Mouse (Mus musculus) MEL (cell line): ENCODE data around the gene Tbc1d20. TPM values are rescaled to one million over a fixed set of nuclear protein-coding genes. Genes with fewer than 3 reads are reported as not detected.

Experiments used
- DNase-seq: peaks from one replicate; pipeline ENCODE4 v3.0.0; 2011; ENCODE audit warnings: low read depth, low spot score
- H3K27ac ChIP-seq: 2 replicates; pipeline ENCODE4 v1.5.1; 2012; ENCODE audit warnings: low read depth, mild to moderate bottlenecking, control low read depth, low read length, moderate library complexity; ENCODE audit not compliant: control insufficient read depth
- H3K27me3 ChIP-seq, 2 experiments: fragments of 150-350 bp in 1 of 2; sonication (generic) in 1 of 2; 2 replicates each; pipeline ENCODE4 v1.6.1; 2012; ENCODE audit warnings: low read length in 2 of 2, mild to moderate bottlenecking in 2 of 2, improper control_type of control experiment in 1 of 2, moderate library complexity in 1 of 2; ENCODE audit not compliant: insufficient read depth in 2 of 2, control insufficient read depth in 1 of 2
- H3K36me3 ChIP-seq, 2 experiments: 2 replicates each; pipeline ENCODE4 v1.6.1; 2012 to 2014; ENCODE audit warnings: low read length in 2 of 2, improper control_type of control experiment in 1 of 2, inconsistent platforms in 1 of 2, mild to moderate bottlenecking in 1 of 2; ENCODE audit not compliant: insufficient read depth in 2 of 2, control insufficient read depth in 1 of 2
- H3K4me1 ChIP-seq, 2 experiments: fragments of 150-350 bp in 1 of 2; sonication (generic) in 1 of 2; 2 replicates each; pipeline ENCODE4 v1.6.1; 2012; ENCODE audit warnings: low read length in 2 of 2, improper control_type of control experiment in 1 of 2, mild to moderate bottlenecking in 1 of 2; ENCODE audit not compliant: insufficient read depth in 2 of 2, control insufficient read depth in 1 of 2
- H3K4me3 ChIP-seq, 2 experiments: fragments of 150-350 bp in 1 of 2; sonication (generic) in 1 of 2; 2 replicates each; pipeline ENCODE4 v1.5.1; 2012; ENCODE audit warnings: low read depth in 2 of 2, low read length in 2 of 2, mild to moderate bottlenecking in 2 of 2, moderate library complexity in 2 of 2, control low read depth in 1 of 2, improper control_type of control experiment in 1 of 2; ENCODE audit not compliant: control insufficient read depth in 1 of 2, insufficient read depth in 1 of 2
- H3K79me2 ChIP-seq: 2 replicates; pipeline ENCODE4 v1.6.1; 2012; ENCODE audit warnings: mild to moderate bottlenecking, low read length, moderate library complexity; ENCODE audit not compliant: control insufficient read depth, poor library complexity, insufficient read depth
- H3K9ac ChIP-seq: 2 replicates; pipeline ENCODE4 v1.6.1; 2012; ENCODE audit warnings: low read depth, mild to moderate bottlenecking, control low read depth, low read length, moderate library complexity; ENCODE audit not compliant: control insufficient read depth, poor library complexity, severe bottlenecking
- H3K9me3 ChIP-seq: fragments of 150-350 bp; sonication (generic); replicated peaks from 2 replicates; pipeline ENCODE4 v1.6.1; 2012; ENCODE audit warnings: mild to moderate bottlenecking, low read length, improper control_type of control experiment, moderate library complexity; ENCODE audit not compliant: insufficient read depth
- BHLHE40 ChIP-seq: IDR thresholded peaks from 2 replicates; pipeline ENCODE4 v1.6.1; 2012; ENCODE audit warnings: low read depth, mild to moderate bottlenecking, inconsistent platforms, low read length, improper control_type of control experiment, borderline replicate concordance
- CHD2 ChIP-seq: IDR thresholded peaks from 2 replicates; pipeline ENCODE4 v1.6.1; 2011; ENCODE audit warnings: low read length, improper control_type of control experiment
- E2F4 ChIP-seq: IDR thresholded peaks from 2 replicates; pipeline ENCODE4 v1.6.1; 2011; ENCODE audit warnings: low read depth, low read length, improper control_type of control experiment, borderline replicate concordance
- ELF1 ChIP-seq: IDR thresholded peaks from 2 replicates; pipeline ENCODE4 v1.6.1; 2014; ENCODE audit warnings: low read depth, mild to moderate bottlenecking, inconsistent platforms, low read length, improper control_type of control experiment, moderate library complexity
- EP300 ChIP-seq, 2 experiments: IDR thresholded peaks; 2 replicates each; pipeline ENCODE4 v1.6.1; 2011; ENCODE audit warnings: improper control_type of control experiment in 2 of 2, low read length in 2 of 2, low read depth in 1 of 2, mild to moderate bottlenecking in 1 of 2
- ETS1 ChIP-seq: IDR thresholded peaks from 2 replicates; pipeline ENCODE4 v1.6.1; 2012; ENCODE audit warnings: low read depth, mild to moderate bottlenecking, inconsistent platforms, low read length, improper control_type of control experiment, moderate library complexity
- GATA1 ChIP-seq: IDR thresholded peaks from 2 replicates; pipeline ENCODE4 v1.6.1; 2011; ENCODE audit warnings: low read depth, low read length, improper control_type of control experiment
- HCFC1 ChIP-seq: IDR thresholded peaks from 2 replicates; pipeline ENCODE4 v1.6.1; 2012; ENCODE audit warnings: low read depth, mild to moderate bottlenecking, inconsistent platforms, low read length, improper control_type of control experiment, moderate library complexity
- JUND ChIP-seq: IDR thresholded peaks from 2 replicates; pipeline ENCODE4 v1.6.1; 2011; ENCODE audit warnings: low read depth, mild to moderate bottlenecking, improper control_type of control experiment, low read length
- KAT2A ChIP-seq: conservative IDR thresholded peaks from 2 replicates; pipeline ENCODE4 v1.6.1; 2012; ENCODE audit warnings: low read depth, low read length, improper control_type of control experiment, inconsistent platforms
- MAFK ChIP-seq: IDR thresholded peaks from 2 replicates; pipeline ENCODE4 v1.6.1; 2011; ENCODE audit warnings: low read depth, mild to moderate bottlenecking, low read length, improper control_type of control experiment, borderline replicate concordance
- MAX ChIP-seq: IDR thresholded peaks from 2 replicates; pipeline ENCODE4 v1.6.1; 2011; ENCODE audit warnings: low read length, improper control_type of control experiment
- MEF2A ChIP-seq: IDR thresholded peaks from 2 replicates; pipeline ENCODE4 v1.6.1; 2014; ENCODE audit warnings: low read depth, mild to moderate bottlenecking, inconsistent platforms, low read length, improper control_type of control experiment; ENCODE audit not compliant: poor library complexity, insufficient replicate concordance, severe bottlenecking; ENCODE audit errors: extremely low read depth
- MXI1 ChIP-seq: IDR thresholded peaks from 2 replicates; pipeline ENCODE4 v1.6.1; 2011; ENCODE audit warnings: mild to moderate bottlenecking, low read depth, low read length, improper control_type of control experiment
- MYC ChIP-seq: IDR thresholded peaks from 2 replicates; pipeline ENCODE4 v1.6.1; 2011; ENCODE audit warnings: low read depth, mild to moderate bottlenecking, low read length, improper control_type of control experiment, moderate library complexity
- NELFE ChIP-seq: IDR thresholded peaks from 2 replicates; pipeline ENCODE4 v1.6.1; 2011; ENCODE audit warnings: low read depth, low read length, improper control_type of control experiment
- POLR2A ChIP-seq, 2 experiments: IDR thresholded peaks; 2 replicates each; pipeline ENCODE4 v1.6.1; 2011 to 2012; ENCODE audit warnings: low read length in 2 of 2, mild to moderate bottlenecking in 2 of 2, control low read depth in 1 of 2, improper control_type of control experiment in 1 of 2, low read depth in 1 of 2, moderate library complexity in 1 of 2; ENCODE audit not compliant: control insufficient read depth in 1 of 2, insufficient read depth in 1 of 2, poor library complexity in 1 of 2
- POLR2AphosphoS2 ChIP-seq: IDR thresholded peaks from 2 replicates; pipeline ENCODE4 v1.6.1; 2011; ENCODE audit warnings: low read length, improper control_type of control experiment
- POLR2AphosphoS5 ChIP-seq: IDR thresholded peaks from 2 replicates; pipeline ENCODE4 v1.6.1; 2012; ENCODE audit warnings: low read depth, borderline replicate concordance, mild to moderate bottlenecking, inconsistent platforms, low read length, moderate library complexity, mixed read lengths
- RAD21 ChIP-seq: IDR thresholded peaks from 2 replicates; pipeline ENCODE4 v1.6.1; 2011; ENCODE audit warnings: mild to moderate bottlenecking, low read depth, low read length, improper control_type of control experiment
- SIN3A ChIP-seq: IDR thresholded peaks from 2 replicates; pipeline ENCODE4 v1.6.1; 2012; ENCODE audit warnings: low read length, improper control_type of control experiment, inconsistent platforms
- SMC3 ChIP-seq: IDR thresholded peaks from 2 replicates; pipeline ENCODE4 v1.6.1; 2011; ENCODE audit warnings: low read depth, low read length, improper control_type of control experiment
- TBP ChIP-seq: IDR thresholded peaks from 2 replicates; pipeline ENCODE4 v1.8.0; 2011; ENCODE audit warnings: low read depth, low read length, improper control_type of control experiment
- TCF12 ChIP-seq: IDR thresholded peaks from 2 replicates; pipeline ENCODE4 v1.6.1; 2014; ENCODE audit warnings: low read depth, mild to moderate bottlenecking, inconsistent platforms, low read length, improper control_type of control experiment, moderate library complexity
- UBTF ChIP-seq: IDR thresholded peaks from 2 replicates; pipeline ENCODE4 v1.6.1; 2012; ENCODE audit warnings: low read depth, mild to moderate bottlenecking, inconsistent platforms, low read length, improper control_type of control experiment, moderate library complexity, borderline replicate concordance; ENCODE audit not compliant: insufficient read depth
- USF2 ChIP-seq, 2 experiments: IDR thresholded peaks; 2 replicates each; pipeline ENCODE4 v1.6.1; 2011 to 2012; ENCODE audit warnings: improper control_type of control experiment in 2 of 2, low read length in 2 of 2, borderline replicate concordance in 1 of 2, inconsistent platforms in 1 of 2, low read depth in 1 of 2, mild to moderate bottlenecking in 1 of 2; ENCODE audit not compliant: insufficient read depth in 1 of 2
- ZKSCAN1 ChIP-seq: IDR thresholded peaks from 2 replicates; pipeline ENCODE4 v1.6.1; 2012; ENCODE audit warnings: low read depth, mild to moderate bottlenecking, inconsistent platforms, low read length, improper control_type of control experiment, moderate library complexity
- ZMIZ1 ChIP-seq: IDR thresholded peaks from 2 replicates; pipeline ENCODE4 v1.6.1; 2012; ENCODE audit warnings: low read depth, mild to moderate bottlenecking, inconsistent platforms, low read length, improper control_type of control experiment, moderate library complexity
- ZNF384 ChIP-seq: IDR thresholded peaks from 2 replicates; pipeline ENCODE4 v1.6.1; 2012; ENCODE audit warnings: low read depth, mild to moderate bottlenecking, inconsistent platforms, low read length, improper control_type of control experiment
- polyA plus RNA-seq, 2 experiments: library from polyadenylated mRNA; stranded (reverse) in 1 of 2; unstranded in 1 of 2; fragments of >175 nt in 1 of 2; fragments of >200 nt in 1 of 2; gene quantifications; 2 replicates each; pipeline versions ENCODE4 v1.2.1 to v1.2.4; 2012; ENCODE audit warnings: low replicate concordance in 2 of 2, low read depth in 1 of 2; ENCODE audit not compliant: insufficient read length in 2 of 2, insufficient read depth in 1 of 2, missing spikeins in 1 of 2
- total RNA-seq: library from RNA; depleted of rRNA; stranded (reverse); fragments of 300-350 nt; gene quantifications from 2 replicates; pipeline ENCODE4 v1.2.3, GENCODE M21; 2012

Gene Tbc1d20
- total and polyA plus RNA-seq, 3 experiments, result 19.6 to 31.4 TPM; not detected in 1

- no peaks in the 10 kb centered on the region for H3K27me3 ChIP-seq
- no peaks in the 10 kb centered on the region for H3K9me3 ChIP-seq
- H3K9ac ChIP-seq, result no peak overlapping the region
- H3K4me3 ChIP-seq, result no peak overlapping the region
- peaks cover 1 to 23% of the 10 kb centered on the region in 2 experiments; a peak in 3 of 4 replicates for H3K36me3 ChIP-seq
- DNase-seq, result no peak
- peaks cover 28% of the 10 kb centered on the region for H3K79me2 ChIP-seq
- peaks cover 5 to 14% of the 10 kb centered on the region in 2 experiments for H3K4me1 ChIP-seq
- no peak overlapping the region for H3K27ac ChIP-seq
- no peak for TF ChIP-seq E2F4
- TF ChIP-seq BHLHE40, result no peak
- no peak for TF ChIP-seq NELFE
- TF ChIP-seq JUND, result no peak
- TF ChIP-seq TCF12, result no peak
- no peak for TF ChIP-seq MAFK
- TF ChIP-seq ZMIZ1, result no peak
- no peak for TF ChIP-seq RAD21
- TF ChIP-seq ELF1, result no peak
- TF ChIP-seq ETS1, result no peak
- TF ChIP-seq MEF2A, result no peak
- no peak for TF ChIP-seq POLR2AphosphoS2
- no peak for TF ChIP-seq HCFC1
- TF ChIP-seq USF2 (IDR thresholded peaks at IDR 0.05; ENCODE audit: borderline replicate concordance in 1 of 2, insufficient read depth in 1 of 2, low read depth in 1 of 2, low read length in 2 of 2), result no peak
Observed at GRCm38 (mm10) chr2:152327980-152328379, 34.4 kb downstream of the Tbc1d20 start.

DNA sequence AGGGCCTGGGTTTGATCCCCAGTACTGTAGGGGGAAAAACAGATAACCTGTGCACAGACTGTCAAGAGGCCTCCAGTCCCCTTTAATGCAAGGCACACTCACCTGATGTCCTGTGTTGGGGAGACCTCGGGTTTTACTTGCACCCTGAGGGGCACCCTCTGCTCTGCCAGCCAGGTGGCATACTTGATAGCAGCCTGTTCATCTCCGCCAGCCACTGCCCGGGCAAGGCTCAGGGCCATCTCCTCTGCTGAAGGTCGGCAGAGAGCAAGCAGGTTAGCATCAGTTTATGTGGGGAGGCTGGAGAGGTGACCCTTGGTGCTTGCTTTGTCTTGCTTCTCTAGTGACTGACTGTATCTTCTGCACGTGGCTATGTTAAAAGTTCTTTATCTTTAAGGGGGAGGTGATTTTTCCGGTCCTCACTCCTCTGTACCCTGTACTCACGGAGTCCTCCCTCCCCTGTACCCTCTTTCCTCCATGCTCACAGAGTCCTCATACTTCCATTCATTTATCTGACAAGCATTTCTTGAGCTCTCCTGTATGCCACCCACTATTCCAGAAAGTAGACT is 37.3 kb downstream of the Tbc1d20 start:
- Histone ChIP-seq H3K27me3 (no peaks in the 10 kb centered on the region), H3K4me1 (peaks cover 23 to 37% of the 10 kb centered on the region in 2 experiments), H3K4me3 (peak overlapping the region; percentile 96 to 98), H3K36me3 (peaks cover 0 to 38% of the 10 kb centered on the region in 2 experiments; a peak in 3 of 4 replicates), H3K9me3 (no peaks in the 10 kb centered on the region), H3K79me2 (peaks cover 28% of the 10 kb centered on the region), H3K27ac (peak overlapping the region; percentile 92; the same call in 1 of the 2 replicates), H3K9ac (peak overlapping the region; percentile 96)
- peak; percentile 52 for DNase-seq
- TF ChIP-seq NELFE, result peak; percentile 23; the same call in 1 of the 2 replicates
- TF ChIP-seq ZMIZ1, result no peak
- TF ChIP-seq CHD2, result no peak
- TF ChIP-seq GATA1, result 0 out of 2 replicates have a peak, but pooled peaks have one; percentile 26
- no peak for TF ChIP-seq ZKSCAN1
- no peak for TF ChIP-seq SMC3
- no peak for TF ChIP-seq POLR2AphosphoS2
- no peak for TF ChIP-seq UBTF
- peak; percentile 87 for TF ChIP-seq MXI1
- no peak for TF ChIP-seq TBP
- TF ChIP-seq POLR2A (IDR thresholded peaks at IDR 0.05; ENCODE audit: control insufficient read depth in 1 of 2, insufficient read depth in 1 of 2, low read depth in 1 of 2, low read length in 2 of 2, poor library complexity in 1 of 2), result no peak
- peak; percentile 8; the same call in 1 of the 2 replicates for TF ChIP-seq SIN3A
- TF ChIP-seq MEF2A, result no peak
- TF ChIP-seq EP300 (IDR thresholded peaks at IDR 0.05; ENCODE audit: low read depth in 1 of 2, low read length in 2 of 2), result no peak
- no peak for TF ChIP-seq ETS1
- peak; percentile 89 for TF ChIP-seq MYC
- no peak for TF ChIP-seq ZNF384
- TF ChIP-seq JUND, result no peak
- no peak for TF ChIP-seq MAFK
- TF ChIP-seq KAT2A, result no peak
- no peak for TF ChIP-seq HCFC1
- TF ChIP-seq POLR2AphosphoS5, result no peak
- TF ChIP-seq MAX, result peak; percentile 81
- peak; percentile 80 for TF ChIP-seq BHLHE40
- no peak for TF ChIP-seq ELF1
